In the genomic region with DNA sequence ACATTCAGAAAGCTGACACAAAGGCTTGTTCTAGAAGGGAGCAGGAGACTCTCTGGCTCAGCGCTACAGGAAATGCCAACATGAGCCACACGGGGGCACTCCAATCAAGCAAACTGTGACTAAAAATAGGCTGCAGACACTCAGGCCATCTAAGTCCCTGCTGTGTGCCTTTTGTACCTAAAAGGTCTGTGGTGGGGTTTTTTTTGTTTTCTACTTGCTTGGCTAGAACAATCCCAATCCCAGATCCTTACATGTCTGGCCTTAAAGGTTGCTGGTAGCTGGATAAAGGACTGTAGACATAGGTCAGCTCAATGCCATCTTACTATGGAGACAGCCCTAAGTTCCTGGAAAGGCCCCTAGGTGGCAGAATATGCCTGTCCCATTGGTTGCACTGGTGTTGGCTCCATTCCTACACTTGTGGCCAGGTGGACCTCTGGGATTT, we compare ENCODE assay signal across 8 mouse cellular contexts. TPM values are rescaled to one million over a fixed set of nuclear protein-coding genes. Genes with fewer than 3 reads are reported as not detected.
A peak's percentile ranks its signal among the peaks of the same experiment; 100 is the strongest.
DNase-seq lines count a peak whose midpoint lies in the region; ATAC-seq and TF ChIP-seq lines count a peak whose summit lies in the region.

No protein-coding gene starts in this region.

- H3K4me1 ChIP-seq in heart, embryonic 11.5 days (ENCODE audit: control insufficient read depth, insufficient read depth, low read length), result no peaks in the 10 kb centered on the region
- H3K4me1 ChIP-seq in hindbrain, embryonic 14.5 days (replicated peaks; ENCODE audit: control insufficient read depth, insufficient read depth, low read length), result 0 out of 2 replicates have a peak, but pooled peaks cover 4% of the 10 kb centered on the region

- peaks cover 5% of the 10 kb centered on the region; the same call in 1 of the 2 replicates for H3K27me3 ChIP-seq in heart, embryonic 11.5 days (ENCODE audit: control insufficient read depth, insufficient read depth, low read length)
- no peaks in the 10 kb centered on the region for H3K27me3 ChIP-seq in hindbrain, embryonic 14.5 days (ENCODE audit: control insufficient read depth, insufficient read depth, low read length)

- no peak overlapping the region for H3K9ac ChIP-seq in heart, embryonic 11.5 days (ENCODE audit: low read depth, low read length)
- no peak overlapping the region for H3K9ac ChIP-seq in hindbrain, embryonic 14.5 days

- no peaks in the 10 kb centered on the region for H3K36me3 ChIP-seq in heart, embryonic 11.5 days (ENCODE audit: control insufficient read depth, insufficient read depth, low read length)
- no peaks in the 10 kb centered on the region for H3K36me3 ChIP-seq in hindbrain, embryonic 14.5 days (replicated peaks; ENCODE audit: control insufficient read depth, insufficient read depth)

- peak; percentile 41 for DNase-seq in heart, adult 8-10 months (ENCODE audit: low spot score)
- peak; percentile 88 for DNase-seq in brain, embryonic 14.5 days (ENCODE audit: low read depth)
- DNase-seq in fibroblast of lung, adult 2 months (ENCODE audit: low read depth), result peak; percentile 71
- peak; percentile 93 for DNase-seq in hindbrain, embryonic 14.5 days (ENCODE audit: low spot score)
- DNase-seq in layer of hippocampus, adult 9-11 months, result peak; percentile 63
- peak; percentile 79 for DNase-seq in right cerebral cortex, postnatal 14 days

- ATAC-seq in heart, embryonic 11.5 days (replicated peaks; ENCODE audit: insufficient number of reproducible peaks, low FRiP score, low TSS enrichment), result no peak; the same call in 1 of the 2 replicates
- ATAC-seq in hindbrain, embryonic 14.5 days (ENCODE audit: low FRiP score), result peak; percentile 84
- peak; percentile 83 for ATAC-seq in megakaryocyte progenitor cell, adult 5-6 weeks (replicated peaks; ENCODE audit: poor library complexity)

- no peak overlapping the region for H3K4me2 ChIP-seq in heart, embryonic 11.5 days
- no peak overlapping the region for H3K4me2 ChIP-seq in hindbrain, embryonic 14.5 days (replicated peaks)

- no peak for TF ChIP-seq POLR2A in brain, embryonic 14.5 days (IDR thresholded peaks at IDR 0.05; ENCODE audit: borderline replicate concordance, extremely low read depth, insufficient read depth, insufficient read length, poor library complexity, severe bottlenecking)

- no peak overlapping the region for H3K4me3 ChIP-seq in heart, embryonic 11.5 days (ENCODE audit: low read depth, low read length)
- no peak overlapping the region for H3K4me3 ChIP-seq in hindbrain, embryonic 14.5 days (replicated peaks; ENCODE audit: low read length)

- H3K27ac ChIP-seq in heart, embryonic 11.5 days (ENCODE audit: low read depth, low read length), result no peak overlapping the region
- H3K27ac ChIP-seq in hindbrain, embryonic 14.5 days, result 0 out of 2 replicates have a peak overlapping the region, but pooled peaks have one; percentile 4

- no peaks in the 10 kb centered on the region for H3K9me3 ChIP-seq in heart, embryonic 11.5 days (replicated peaks; ENCODE audit: control insufficient read depth, low read length)
- H3K9me3 ChIP-seq in hindbrain, embryonic 14.5 days (ENCODE audit: control insufficient read depth, low read length), result no peaks in the 10 kb centered on the region

- peak; percentile 86 for TF ChIP-seq CTCF in brain, embryonic 14.5 days (IDR thresholded peaks at IDR 0.05; ENCODE audit: borderline replicate concordance, extremely low read depth, insufficient read depth, insufficient read length)

- 0% methylated on average over 2 of the region's 2 CpGs for WGBS in heart, embryonic 11.5 days (ENCODE audit: insufficient replicate concordance)
- WGBS in hindbrain, embryonic 14.5 days, result 0% methylated on average over 2 of the region's 2 CpGs

RNA-seq across cellular contexts. Expression of a gene that starts 17.6 kb away (rescaled TPM):
- 1 to 10 TPM; 4.1 to 6.3 (median 4.9) TPM for total RNA-seq in heart, adult 8-10 months (2022)
- 3.9 and 4.4 TPM in 2 replicates for polyA plus RNA-seq in heart, embryonic 11.5 days (2014; fragmentation: Nextera tagmentation; extraction: Ambion mirVana)
- polyA plus RNA-seq in brain, embryonic 14.5 days (2012; rRNA removed), result 192 and 195 TPM in 2 replicates
- polyA plus RNA-seq in hindbrain, embryonic 14.5 days (2014; fragmentation: Nextera tagmentation; extraction: Ambion mirVana), result 211 and 216 TPM in 2 replicates
- total RNA-seq in megakaryocyte progenitor cell, adult 5-6 weeks (2015), result not detected in 2 replicates
- not detected in 2 replicates for total RNA-seq in megakaryocyte progenitor cell, adult 5-6 weeks (2017)

Comparison
In these comparisons a context has a peak if more than half of its experiments do, and no peak if none do; other contexts are left out.
1. DNase-seq: peak in every context shown above with its lines; median percentile 93 in hindbrain, embryonic 14.5 days; 88 in brain, embryonic 14.5 days; 79 in right cerebral cortex, postnatal 14 days; 71 in fibroblast of lung, adult 2 months; 63 in layer of hippocampus, adult 9-11 months; 41 in heart, adult 8-10 months.
2. RNA of a gene that starts 17.6 kb away (polyA plus RNA-seq): 211 to 216 TPM in hindbrain, embryonic 14.5 days and 192 to 195 TPM in brain, embryonic 14.5 days; 3.9 to 4.4 TPM in heart, embryonic 11.5 days; every median in the first group is over 10 times any median in the second.